Mouse (Mus musculus): ENCODE results near the gene Gm3854. TPM values are rescaled to one million over a fixed set of nuclear protein-coding genes. Genes with fewer than 3 reads are reported as not detected.
"Not testable (repeated sequence)": the region's sequence is repeated elsewhere in the genome, so short reads cannot be mapped to it uniquely, and the experiment has no call there.

Gm3854 gene
- 1.3 and 1.5 TPM in 2 replicates for polyA plus RNA-seq (2014; fragmentation: Nextera tagmentation; extraction: Ambion mirVana)

DNA sequence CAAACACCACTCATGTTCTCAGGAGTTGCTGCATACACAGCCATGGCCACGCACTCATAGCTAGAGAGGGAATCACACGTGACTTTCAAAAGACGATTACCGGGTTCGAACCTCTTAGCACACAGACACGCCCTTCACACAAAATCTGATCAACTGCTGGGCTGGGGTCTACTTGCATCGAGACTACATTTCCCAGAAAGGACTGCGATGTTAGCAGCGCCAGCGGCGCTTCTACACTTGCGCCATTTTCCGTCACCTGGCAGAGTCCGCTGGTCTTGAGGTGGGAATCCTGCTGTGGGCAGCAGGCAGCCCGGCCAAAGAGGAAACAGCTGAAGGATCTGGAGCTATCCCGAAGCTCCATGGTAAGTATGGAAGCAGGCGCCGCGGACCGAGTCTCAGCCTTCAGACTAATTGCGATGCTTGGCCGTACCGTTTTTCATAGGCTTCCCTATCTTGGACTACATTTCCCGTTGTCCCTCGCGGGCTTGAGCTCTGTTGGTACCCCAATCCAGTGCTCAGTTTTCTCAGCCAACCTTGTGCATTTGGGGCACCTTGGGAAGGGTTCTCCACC, at the start of gene Gm3854:
Gene Gm3854 (plus strand): TSS at position 259 of the 571 bp plus-strand sequence.
- no peaks in the 10 kb centered on the region for H3K27me3 ChIP-seq (replicated peaks; ENCODE audit: control insufficient read depth, insufficient read depth, low read length)
- WGBS: under 1% methylated on average over 26 of the region's 26 CpGs
- peak within 1 kb of the TSS; percentile 64 for H3K4me3 ChIP-seq (ENCODE audit: low read depth, low read length)
- H3K9ac ChIP-seq (ENCODE audit: low read depth, low read length): peak within 1 kb of the TSS; percentile 73
- H3K36me3 ChIP-seq (ENCODE audit: control insufficient read depth, insufficient read depth, low read length): no peaks in the 10 kb centered on the region
- DNase-seq (ENCODE audit: low spot score): peak; percentile 77
- no peak within 1 kb of the TSS for H3K27ac ChIP-seq (ENCODE audit: low read depth, low read length)
- peak within 1 kb of the TSS; percentile 67 for H3K4me2 ChIP-seq
- ATAC-seq (replicated peaks; ENCODE audit: low FRiP score): peak; percentile 87
- H3K4me1 ChIP-seq (replicated peaks; ENCODE audit: control insufficient read depth, insufficient read depth, low read length): 0 out of 2 replicates have a peak, but pooled peaks cover 2% of the 10 kb centered on the region
- no peaks in the 10 kb centered on the region for H3K9me3 ChIP-seq (ENCODE audit: control insufficient read depth, low read length)

DNA sequence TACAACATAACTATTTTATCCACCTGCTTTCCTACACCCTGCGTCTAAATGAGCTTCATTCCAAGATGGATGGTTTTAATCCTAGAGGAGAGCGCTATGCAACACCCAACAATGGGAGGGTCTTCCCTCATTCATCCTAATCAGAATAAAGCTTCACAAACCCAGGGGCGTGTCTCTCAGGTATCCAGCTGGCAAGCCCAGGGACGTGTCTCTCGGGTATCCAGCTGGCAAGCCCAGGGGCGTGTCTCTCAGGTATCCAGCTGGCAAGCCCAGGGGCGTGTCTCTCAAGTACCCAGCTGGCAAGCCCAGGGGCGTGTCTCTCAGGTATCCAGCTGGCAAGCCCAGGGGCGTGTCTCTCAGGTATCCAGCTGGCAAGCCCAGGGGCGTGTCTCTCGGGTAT, 42.8 kb upstream of the Gm3854 start:
- 74% methylated on average over 11 of the region's 11 CpGs for WGBS
- not testable (repeated sequence) for H3K4me3 ChIP-seq (ENCODE audit: low read depth, low read length); H3K9ac ChIP-seq (ENCODE audit: low read depth, low read length); DNase-seq (ENCODE audit: low spot score); H3K36me3 ChIP-seq (ENCODE audit: control insufficient read depth, insufficient read depth, low read length); H3K27ac ChIP-seq (ENCODE audit: low read depth, low read length); ATAC-seq (replicated peaks; ENCODE audit: low FRiP score); H3K9me3 ChIP-seq (ENCODE audit: control insufficient read depth, low read length); H3K4me2 ChIP-seq; H3K27me3 ChIP-seq (replicated peaks; ENCODE audit: control insufficient read depth, insufficient read depth, low read length); H3K4me1 ChIP-seq (replicated peaks; ENCODE audit: control insufficient read depth, insufficient read depth, low read length)

DNA sequence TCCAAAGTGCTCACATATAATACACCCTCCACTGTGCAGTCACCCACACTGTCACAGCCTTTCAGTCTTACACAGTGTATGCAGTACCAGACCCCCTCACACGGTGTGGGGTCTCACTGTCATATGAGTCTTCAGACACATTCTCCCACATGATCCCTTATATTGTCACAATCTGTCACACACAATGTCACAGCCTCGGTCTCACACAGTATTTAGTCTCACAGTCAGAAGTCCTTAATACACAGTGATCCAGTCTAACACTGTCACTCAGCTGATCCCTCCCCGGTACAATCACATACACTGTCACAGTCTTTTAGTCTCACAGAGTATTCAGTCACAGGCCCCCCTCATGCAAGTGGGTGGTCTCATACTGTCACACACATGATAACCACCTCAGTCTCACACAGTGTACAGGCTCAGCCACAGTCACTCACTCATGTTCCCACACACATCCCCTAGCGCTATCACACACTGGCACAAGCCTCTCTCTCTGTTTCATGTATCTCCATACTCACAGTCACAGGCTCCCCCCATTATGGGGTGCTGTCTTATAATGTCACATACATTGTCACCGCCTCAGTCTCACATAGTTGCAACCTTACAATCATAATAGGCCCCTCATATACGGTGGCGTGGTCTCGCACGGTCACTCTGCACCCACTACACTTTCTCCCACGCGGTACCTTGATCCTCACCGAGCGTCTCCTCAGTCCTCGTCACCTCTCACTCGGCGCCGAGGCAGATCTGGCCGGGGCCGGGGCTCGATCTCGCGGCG, 12.9 kb upstream of the Gm3854 start:
- H3K36me3 ChIP-seq (ENCODE audit: control insufficient read depth, insufficient read depth, low read length): 0 out of 2 replicates have a peak, but pooled peaks cover 2% of the 10 kb centered on the region
- WGBS: 16% methylated on average over 23 of the region's 23 CpGs
- DNase-seq (ENCODE audit: low spot score) (no peak), ATAC-seq (replicated peaks; ENCODE audit: low FRiP score) (peak; percentile 76)
- peaks cover 6% of the 10 kb centered on the region; the same call in 1 of the 2 replicates for H3K4me1 ChIP-seq (replicated peaks; ENCODE audit: control insufficient read depth, insufficient read depth, low read length)
- H3K4me3 ChIP-seq (ENCODE audit: low read depth, low read length): peak overlapping the region; percentile 70
- H3K9me3 ChIP-seq (ENCODE audit: control insufficient read depth, low read length): no peaks in the 10 kb centered on the region
- peak overlapping the region; percentile 88 for H3K9ac ChIP-seq (ENCODE audit: low read depth, low read length)
- peak overlapping the region; percentile 84 for H3K4me2 ChIP-seq
- H3K27me3 ChIP-seq (replicated peaks; ENCODE audit: control insufficient read depth, insufficient read depth, low read length): no peaks in the 10 kb centered on the region
- peak overlapping the region; percentile 69 for H3K27ac ChIP-seq (ENCODE audit: low read depth, low read length)

DNA sequence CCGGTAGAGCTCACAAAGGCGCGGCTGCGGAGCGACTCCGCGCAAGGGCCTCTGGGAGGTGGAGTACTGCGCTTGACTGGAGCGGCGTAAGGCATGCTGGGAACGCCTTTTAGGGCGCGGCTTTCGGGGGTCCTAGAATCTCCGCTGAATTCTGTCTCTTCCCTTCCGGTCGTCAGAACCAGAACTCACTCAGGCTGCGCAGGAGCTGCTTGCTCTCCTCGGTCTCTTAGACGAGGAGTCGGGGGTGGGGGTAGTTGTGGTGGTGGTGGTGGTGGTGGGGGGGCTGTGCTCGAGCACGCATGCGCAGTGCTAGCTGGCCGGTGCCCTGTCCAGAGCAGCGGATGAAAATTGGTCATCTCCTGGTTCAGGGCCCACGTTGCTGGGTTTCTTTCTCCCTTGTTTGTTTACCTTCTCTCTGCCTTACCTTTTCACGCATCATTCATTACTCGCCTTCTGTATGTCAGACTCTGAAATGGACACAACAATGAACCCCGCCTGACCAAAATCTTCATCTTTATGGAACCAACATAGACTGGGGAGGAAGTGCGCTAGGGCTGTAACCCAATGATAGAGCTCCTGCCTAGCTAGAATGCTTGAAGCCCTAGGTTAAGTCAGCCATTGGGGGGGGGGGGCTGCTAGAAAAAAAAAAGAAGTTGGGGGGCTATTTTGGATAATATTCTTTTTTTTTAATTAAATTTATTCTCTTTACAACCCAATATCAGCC, 12.2 kb upstream of the Gm3854 start, which contains the start of gene Zfp583:
Gene Zfp583 (minus strand): TSS at position 53 of the 724 bp plus-strand sequence.
- Histone ChIP-seq H3K9me3 (ENCODE audit: control insufficient read depth, low read length) (no peaks in the 10 kb centered on the region), H3K4me3 (ENCODE audit: low read depth, low read length) (peak within 1 kb of the TSS; percentile 70), H3K27me3 (replicated peaks; ENCODE audit: control insufficient read depth, insufficient read depth, low read length) (no peaks in the 10 kb centered on the region), H3K27ac (ENCODE audit: low read depth, low read length) (peak within 1 kb of the TSS; percentile 69), H3K4me1 (replicated peaks; ENCODE audit: control insufficient read depth, insufficient read depth, low read length) (peaks cover 6% of the 10 kb centered on the region; the same call in 1 of the 2 replicates), H3K36me3 (ENCODE audit: control insufficient read depth, insufficient read depth, low read length) (0 out of 2 replicates have a peak, but pooled peaks cover 2% of the 10 kb centered on the region), H3K9ac (ENCODE audit: low read depth, low read length) (peak within 1 kb of the TSS; percentile 88), H3K4me2 (peak within 1 kb of the TSS; percentile 84)
- WGBS: 4% methylated on average over 31 of the region's 31 CpGs
- DNase-seq (ENCODE audit: low spot score) (peak; percentile 80), ATAC-seq (replicated peaks; ENCODE audit: low FRiP score) (peak; percentile 92)

DNA sequence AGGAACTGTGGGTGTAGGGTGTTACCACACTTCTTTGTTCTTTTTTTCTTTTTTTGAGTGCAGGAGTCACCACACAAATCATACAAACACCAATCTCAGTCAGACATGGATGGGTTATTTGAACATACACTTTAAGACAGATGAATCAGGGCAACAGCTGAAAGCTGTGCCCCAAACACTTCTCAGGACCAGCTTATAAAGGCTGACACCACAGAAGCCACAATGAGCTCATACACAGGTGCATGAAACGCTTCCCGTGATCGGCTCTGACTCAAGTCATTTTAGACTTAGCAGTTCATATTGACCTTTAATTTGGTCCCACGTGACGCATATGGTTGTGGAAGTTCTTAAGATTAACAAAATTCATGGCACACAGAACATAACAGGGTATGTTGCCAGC, 3.7 kb upstream of the Gm3854 start:
- ATAC-seq (replicated peaks; ENCODE audit: low FRiP score) (no peak), DNase-seq (ENCODE audit: low spot score) (no peak)
- no peak overlapping the region for H3K4me2 ChIP-seq
- H3K9me3 ChIP-seq (ENCODE audit: control insufficient read depth, low read length): no peaks in the 10 kb centered on the region
- no peak overlapping the region for H3K9ac ChIP-seq (ENCODE audit: low read depth, low read length)
- no peak overlapping the region for H3K4me3 ChIP-seq (ENCODE audit: low read depth, low read length)
- H3K27ac ChIP-seq (ENCODE audit: low read depth, low read length): no peak overlapping the region
- H3K27me3 ChIP-seq (replicated peaks; ENCODE audit: control insufficient read depth, insufficient read depth, low read length): no peaks in the 10 kb centered on the region
- 68% methylated on average over 5 of the region's 5 CpGs for WGBS
- 0 out of 2 replicates have a peak, but pooled peaks cover 2% of the 10 kb centered on the region for H3K4me1 ChIP-seq (replicated peaks; ENCODE audit: control insufficient read depth, insufficient read depth, low read length)
- no peaks in the 10 kb centered on the region for H3K36me3 ChIP-seq (ENCODE audit: control insufficient read depth, insufficient read depth, low read length)

DNA sequence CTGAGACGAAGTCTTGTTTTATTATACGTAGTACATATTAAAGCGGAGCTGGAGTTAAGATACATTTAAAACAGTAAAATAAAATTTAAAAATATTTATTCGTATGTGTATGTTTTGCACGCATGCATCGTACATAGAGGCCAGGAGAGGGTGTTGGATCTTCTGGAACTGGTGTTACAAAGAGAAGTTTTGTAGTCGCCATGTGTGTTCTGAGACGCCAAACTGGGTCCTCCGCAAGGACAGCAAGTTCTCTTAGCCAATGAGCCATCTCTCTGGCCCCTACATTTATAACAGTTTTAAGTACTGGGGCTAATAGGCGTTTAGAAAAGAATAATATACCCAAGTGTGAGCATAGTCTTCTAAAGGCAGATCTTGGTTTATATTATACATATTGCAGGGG, 565 bp downstream of the Gm3854 start:
- DNase-seq (ENCODE audit: low spot score): no peak
- Histone ChIP-seq H3K27me3 (replicated peaks; ENCODE audit: control insufficient read depth, insufficient read depth, low read length) (no peaks in the 10 kb centered on the region), H3K9me3 (ENCODE audit: control insufficient read depth, low read length) (no peaks in the 10 kb centered on the region), H3K36me3 (ENCODE audit: control insufficient read depth, insufficient read depth, low read length) (no peaks in the 10 kb centered on the region), H3K4me3 (ENCODE audit: low read depth, low read length) (peak overlapping the region; percentile 64), H3K27ac (ENCODE audit: low read depth, low read length) (no peak overlapping the region), H3K4me1 (replicated peaks; ENCODE audit: control insufficient read depth, insufficient read depth, low read length) (0 out of 2 replicates have a peak, but pooled peaks cover 2% of the 10 kb centered on the region), H3K9ac (ENCODE audit: low read depth, low read length) (no peak overlapping the region), H3K4me2 (peak overlapping the region; percentile 67)
- WGBS: 31% methylated on average over 10 of the region's 10 CpGs
- no peak for ATAC-seq (replicated peaks; ENCODE audit: low FRiP score)

DNA sequence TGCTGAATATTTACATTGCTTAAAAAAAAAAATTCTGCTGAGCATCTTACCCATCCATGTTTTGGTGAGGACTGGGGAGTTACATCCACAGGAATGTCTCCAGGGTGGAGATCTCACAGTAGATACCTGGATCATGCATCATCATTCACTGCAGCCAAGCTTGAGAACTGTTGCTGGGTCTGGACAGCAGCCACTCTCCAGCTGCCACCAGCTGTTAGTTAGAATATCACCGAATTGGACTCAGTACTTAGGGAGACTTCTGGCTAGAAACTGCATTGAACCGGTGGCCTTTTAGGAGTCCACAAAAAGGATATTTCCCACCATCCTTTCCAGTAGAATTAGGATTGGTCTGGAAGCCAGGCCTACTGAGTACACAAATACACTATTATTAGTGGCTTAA, 14.6 kb downstream of the Gm3854 start:
- H3K27me3 ChIP-seq (replicated peaks; ENCODE audit: control insufficient read depth, insufficient read depth, low read length): no peaks in the 10 kb centered on the region
- ATAC-seq (replicated peaks; ENCODE audit: low FRiP score) (no peak), DNase-seq (ENCODE audit: low spot score) (no peak)
- peaks cover 6% of the 10 kb centered on the region for H3K4me1 ChIP-seq (replicated peaks; ENCODE audit: control insufficient read depth, insufficient read depth, low read length)
- H3K9ac ChIP-seq (ENCODE audit: low read depth, low read length): no peak overlapping the region
- peaks cover 3% of the 10 kb centered on the region; the same call in 1 of the 2 replicates for H3K36me3 ChIP-seq (ENCODE audit: control insufficient read depth, insufficient read depth, low read length)
- no peak overlapping the region for H3K27ac ChIP-seq (ENCODE audit: low read depth, low read length)
- H3K4me3 ChIP-seq (ENCODE audit: low read depth, low read length): no peak overlapping the region
- no peaks in the 10 kb centered on the region for H3K9me3 ChIP-seq (ENCODE audit: control insufficient read depth, low read length)
- WGBS: 68% methylated on average over 2 of the region's 2 CpGs
- H3K4me2 ChIP-seq: no peak overlapping the region

DNA sequence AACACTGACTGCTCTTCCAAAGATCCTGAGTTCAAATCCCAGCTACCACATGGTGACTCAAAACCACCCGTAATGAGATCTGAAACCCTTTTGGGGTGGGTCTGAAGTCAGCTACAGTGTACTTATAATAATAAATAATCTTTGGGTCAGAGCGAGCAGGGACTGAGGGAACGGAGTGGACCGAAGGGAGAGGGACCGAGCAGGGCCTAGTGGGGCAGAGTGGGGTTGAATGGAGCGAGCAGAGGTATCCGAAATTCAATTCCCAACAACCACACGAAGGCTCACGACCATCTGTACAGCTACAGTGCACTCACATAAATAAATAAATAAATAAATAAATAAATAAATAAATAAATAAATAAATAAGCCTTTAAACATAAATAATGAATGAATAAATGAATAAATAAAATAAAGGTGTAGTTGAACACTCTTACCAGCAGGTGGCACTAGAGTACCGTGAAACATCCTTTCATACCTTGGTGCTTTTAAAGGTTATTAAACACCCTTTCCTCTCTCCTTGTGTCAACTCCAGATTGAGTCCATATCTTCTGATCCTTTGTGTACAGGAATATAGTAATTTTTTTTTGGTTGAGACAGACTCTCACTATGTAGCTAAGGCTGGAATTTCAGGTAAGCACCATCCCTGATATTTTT, 15.5 kb downstream of the Gm3854 start:
- ATAC-seq (replicated peaks; ENCODE audit: low FRiP score): no peak
- no peaks in the 10 kb centered on the region for H3K27me3 ChIP-seq (replicated peaks; ENCODE audit: control insufficient read depth, insufficient read depth, low read length)
- no peak overlapping the region for H3K27ac ChIP-seq (ENCODE audit: low read depth, low read length)
- H3K4me2 ChIP-seq: no peak overlapping the region
- H3K4me1 ChIP-seq (replicated peaks; ENCODE audit: control insufficient read depth, insufficient read depth, low read length): peaks cover 9% of the 10 kb centered on the region
- 55% methylated on average over 10 of the region's 10 CpGs for WGBS
- peaks cover 3% of the 10 kb centered on the region; the same call in 1 of the 2 replicates for H3K36me3 ChIP-seq (ENCODE audit: control insufficient read depth, insufficient read depth, low read length)
- DNase-seq (ENCODE audit: low spot score): no peak
- H3K4me3 ChIP-seq (ENCODE audit: low read depth, low read length): no peak overlapping the region
- H3K9ac ChIP-seq (ENCODE audit: low read depth, low read length): no peak overlapping the region
- no peaks in the 10 kb centered on the region for H3K9me3 ChIP-seq (ENCODE audit: control insufficient read depth, low read length)

Data from liver, embryonic 11.5 days (tissue).